Mouse (Mus musculus) granulocyte monocyte progenitor cell, adult 5-6 weeks (primary cell): ENCODE results near the gene Rfxap. TPM values are rescaled to one million over a fixed set of nuclear protein-coding genes. Genes with fewer than 3 reads are reported as not detected.
"Not testable (repeated sequence)": the region's sequence is repeated elsewhere in the genome, so short reads cannot be mapped to it uniquely, and the experiment has no call there.

ENCODE experiments used
- ATAC-seq: replicated peaks from 2 replicates; pipeline ENCODE4 v1.8.0; 2016; ENCODE audit warnings: mild to moderate bottlenecking, moderate TSS enrichment, inconsistent platforms; ENCODE audit not compliant: poor library complexity, severe bottlenecking
- total RNA-seq, 2 experiments: library from RNA; stranded (forward) in 1 of 2; stranded (reverse) in 1 of 2; fragments of 200-712, 200-1000 nt in 1 of 2; fragments of >200 nt in 1 of 2; fragmentation: Nextera tagmentation in 1 of 2; gene quantifications; 2 replicates each; pipeline ENCODE4 v1.2.3; 2014 to 2017

Gene Rfxap
- total RNA-seq, 2 experiments from 2014 or later, result 45.6 to 56.3 TPM

DNA sequence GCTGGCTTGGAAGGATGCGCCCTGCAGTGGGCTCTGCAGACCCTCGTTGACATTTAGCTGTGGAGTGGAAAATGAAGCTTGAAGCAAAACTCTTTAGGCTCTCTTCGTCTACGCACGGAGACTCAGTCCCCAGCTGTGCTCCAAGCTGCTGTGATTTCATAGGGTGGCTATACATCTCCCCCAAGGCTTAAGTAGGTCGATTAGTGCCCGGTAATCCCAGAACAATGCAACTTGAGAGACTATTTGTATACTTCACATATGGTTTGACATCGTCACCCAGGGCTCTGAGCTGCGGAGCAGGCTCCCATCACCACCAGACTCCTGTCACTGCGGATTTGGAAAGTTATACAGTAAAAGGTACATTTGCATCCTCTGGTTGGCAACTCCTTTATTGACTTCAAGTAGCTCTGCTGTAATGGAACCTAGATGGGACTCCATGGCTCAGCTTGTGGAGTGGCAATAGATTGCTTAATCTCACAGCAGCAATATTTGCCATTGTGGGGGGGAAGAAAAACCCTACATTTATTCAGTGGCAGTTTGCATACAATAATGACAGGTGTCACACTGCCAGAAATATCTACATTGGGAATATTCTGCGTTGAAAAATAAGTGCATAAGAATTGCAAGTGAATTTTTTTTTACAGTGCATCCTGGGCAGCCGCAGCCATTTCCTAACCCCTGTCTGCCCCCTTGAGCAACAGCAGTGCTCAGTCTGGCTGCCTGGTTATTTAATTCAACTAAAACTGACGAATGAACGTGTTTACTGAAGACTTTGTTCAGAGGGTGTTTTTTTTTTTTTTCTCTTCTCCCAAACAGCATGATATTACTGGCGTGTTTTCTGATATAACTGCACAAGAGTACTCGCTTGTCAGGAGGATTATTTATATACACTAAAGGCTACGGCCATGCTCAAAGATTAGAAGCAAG is 38.0 kb downstream of the Rfxap start:
- no peak for ATAC-seq

DNA sequence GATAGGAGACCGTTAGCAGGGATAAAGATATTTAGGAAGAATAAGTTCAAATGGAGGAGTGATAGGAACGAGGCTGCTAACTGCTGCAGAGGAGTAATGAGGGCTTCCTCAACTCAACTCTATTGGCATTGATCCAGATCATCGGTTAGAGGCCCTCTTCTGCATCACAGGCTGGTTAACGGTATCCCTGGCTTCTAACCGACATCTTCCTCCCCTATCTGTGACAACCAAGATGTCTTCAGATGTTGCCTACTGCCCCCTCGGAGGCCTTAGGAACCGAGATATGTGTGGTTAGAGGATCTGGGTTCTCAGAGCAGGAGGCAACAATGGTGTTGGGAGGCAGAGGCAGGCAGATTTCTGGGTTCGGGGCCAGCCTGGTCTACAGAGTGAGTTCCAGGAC is 39.0 kb downstream of the Rfxap start:
- ATAC-seq, result no peak

DNA sequence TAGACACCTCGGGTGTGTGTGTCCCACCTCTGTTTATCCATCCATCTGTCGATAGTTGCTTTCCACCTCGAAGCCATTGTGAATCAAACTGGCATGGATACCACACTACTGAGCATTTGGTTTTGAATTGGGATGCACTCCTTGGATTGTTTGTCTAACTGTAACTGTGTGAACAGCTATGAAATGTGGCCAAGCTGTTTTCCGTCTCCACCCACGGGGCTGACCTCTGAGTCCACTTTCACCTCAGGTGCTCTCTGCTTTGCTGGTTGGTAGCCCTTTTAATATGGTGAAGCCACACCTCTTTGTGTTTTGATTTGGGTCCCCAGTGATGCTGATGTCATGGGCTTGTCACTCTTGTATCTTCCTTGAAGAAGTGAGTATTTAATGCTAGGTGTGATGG is 40.8 kb downstream of the Rfxap start:
- ATAC-seq, result no peak

DNA sequence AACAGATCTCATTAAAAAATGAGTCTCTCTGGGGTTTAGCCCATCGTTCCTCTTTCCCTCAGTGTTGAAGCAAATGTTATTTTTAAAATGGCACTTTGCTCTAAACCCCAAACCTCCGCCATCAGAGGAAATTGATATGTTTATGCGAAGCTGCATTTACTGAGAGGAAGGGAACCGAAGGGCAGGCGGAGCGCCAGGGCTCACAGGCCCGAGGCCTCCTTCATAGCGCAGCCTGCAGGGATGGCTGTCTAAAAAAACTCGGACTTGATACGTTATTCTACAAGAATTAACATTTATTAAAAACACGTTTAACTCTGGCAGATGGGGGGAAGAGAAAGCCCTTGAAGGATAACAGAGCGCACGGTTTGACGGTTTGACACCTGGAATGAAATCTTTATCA is 41.6 kb downstream of the Rfxap start:
- ATAC-seq, result no peak

DNA sequence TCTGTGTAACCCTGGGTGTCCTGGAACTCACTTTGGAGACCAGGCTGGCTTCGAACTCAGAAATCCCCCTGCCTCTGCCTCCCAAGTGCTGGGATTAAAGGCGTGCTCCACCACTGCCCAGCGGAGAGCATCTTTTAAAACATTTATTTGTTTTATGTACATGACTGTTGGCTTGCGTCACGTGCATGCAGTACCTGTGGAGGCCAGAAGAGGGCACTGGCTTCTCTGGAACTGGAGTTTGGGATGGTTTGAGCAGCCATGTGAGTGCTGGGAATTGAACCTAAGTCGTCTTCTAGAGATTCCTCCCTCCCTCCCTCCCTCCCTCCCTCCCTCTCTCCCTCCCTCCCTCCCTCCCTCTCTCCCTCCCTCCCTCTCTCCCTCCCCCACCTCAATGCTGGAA is 42.1 kb downstream of the Rfxap start:
- not testable (repeated sequence) for ATAC-seq

DNA sequence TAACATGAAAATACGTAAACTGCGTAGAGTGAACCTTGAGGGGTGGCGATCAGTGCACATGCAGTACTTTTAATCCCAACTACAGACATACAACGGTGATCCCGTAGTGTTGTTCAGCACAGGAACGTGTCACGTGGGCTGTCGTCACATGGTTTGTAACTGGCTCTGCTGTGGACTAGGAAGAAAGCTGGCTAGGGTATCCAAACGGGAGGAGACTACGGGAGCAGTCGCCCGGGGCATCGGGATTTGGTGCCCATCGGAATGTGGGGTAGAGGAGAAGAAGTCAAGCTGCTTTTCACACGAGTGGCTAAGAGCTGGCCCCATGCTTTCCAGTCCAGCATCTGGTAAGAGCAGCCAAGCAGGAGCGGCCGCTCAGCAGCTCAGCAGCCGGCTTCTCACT is 43.2 kb downstream of the Rfxap start:
- no peak for ATAC-seq

DNA sequence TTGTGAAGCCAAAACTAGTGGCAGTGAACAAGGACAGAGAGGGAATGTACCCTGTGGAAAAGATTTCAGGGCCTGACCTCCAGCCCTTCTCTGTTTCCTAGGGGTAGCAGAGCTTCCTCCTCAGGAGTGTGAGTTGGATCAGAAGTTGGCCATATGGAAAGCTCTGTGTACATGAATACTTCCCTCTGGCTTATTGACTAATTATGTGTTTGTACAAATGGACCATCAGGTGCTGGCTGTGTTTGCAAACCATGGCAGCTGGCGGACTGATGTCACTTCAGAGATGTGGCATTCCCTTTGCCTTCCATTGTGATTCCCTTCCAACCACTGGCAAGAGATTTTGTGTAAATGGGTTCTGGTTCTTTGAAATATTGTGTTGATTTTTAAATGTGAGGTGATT is 46.3 kb downstream of the Rfxap start:
- ATAC-seq, result no peak

DNA sequence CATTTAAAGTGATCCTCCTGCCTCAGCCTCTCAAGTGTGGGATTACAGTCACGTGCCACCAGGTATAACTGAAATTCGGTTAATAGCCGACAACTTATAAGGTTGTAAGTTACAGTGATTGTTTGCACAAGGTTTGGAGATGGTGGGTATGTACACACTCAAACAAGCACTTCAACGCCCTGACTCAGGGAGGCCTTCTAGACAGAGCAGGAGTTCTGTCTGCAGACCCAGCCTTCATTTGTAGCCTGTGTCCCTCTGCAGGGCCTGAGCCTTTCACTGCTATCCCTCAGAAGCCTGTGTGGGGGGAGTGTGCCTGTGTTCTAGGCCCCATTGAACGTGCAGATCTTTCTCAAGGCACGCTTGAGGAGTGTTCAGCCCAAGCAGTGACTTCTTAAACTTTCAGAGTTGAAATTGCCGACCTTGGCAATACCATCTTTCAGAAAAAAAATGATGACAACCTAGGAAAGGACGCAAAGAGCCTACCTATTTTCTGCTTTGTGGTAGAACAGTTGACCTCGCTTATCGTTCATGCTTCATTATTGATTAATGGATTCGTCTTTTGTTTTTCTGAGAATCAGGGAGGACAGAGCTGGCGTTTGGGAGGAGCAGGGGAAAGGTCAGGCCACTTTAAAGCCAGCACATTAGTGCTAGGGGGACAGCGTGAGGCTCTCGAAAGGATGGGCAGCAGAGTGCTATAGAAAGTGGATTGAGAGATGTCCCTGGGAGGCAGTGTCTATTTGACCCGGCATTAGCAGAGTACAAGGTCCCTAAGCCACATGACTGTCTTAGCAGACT is 47.1 kb downstream of the Rfxap start:
- no peak for ATAC-seq

DNA sequence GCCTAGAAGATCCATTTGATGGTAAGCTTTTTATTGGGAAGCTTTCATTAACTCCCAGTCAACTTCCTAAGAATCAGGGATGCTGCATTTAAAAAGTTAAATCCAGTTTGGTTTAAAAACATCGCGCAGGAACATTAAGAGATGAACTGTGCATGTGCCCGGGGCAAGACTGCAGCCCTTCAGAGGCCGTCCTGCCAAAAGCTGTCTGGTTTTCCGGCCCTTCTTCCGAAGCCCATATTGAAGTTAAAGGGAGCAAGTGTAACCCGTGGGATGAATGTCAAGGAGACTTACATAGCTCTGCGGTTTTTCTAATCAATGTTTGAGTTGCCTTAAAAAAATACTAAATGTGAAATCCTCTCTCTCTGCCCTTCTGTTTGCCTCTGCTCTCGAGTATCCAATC is 48.4 kb downstream of the Rfxap start:
- no peak for ATAC-seq

DNA sequence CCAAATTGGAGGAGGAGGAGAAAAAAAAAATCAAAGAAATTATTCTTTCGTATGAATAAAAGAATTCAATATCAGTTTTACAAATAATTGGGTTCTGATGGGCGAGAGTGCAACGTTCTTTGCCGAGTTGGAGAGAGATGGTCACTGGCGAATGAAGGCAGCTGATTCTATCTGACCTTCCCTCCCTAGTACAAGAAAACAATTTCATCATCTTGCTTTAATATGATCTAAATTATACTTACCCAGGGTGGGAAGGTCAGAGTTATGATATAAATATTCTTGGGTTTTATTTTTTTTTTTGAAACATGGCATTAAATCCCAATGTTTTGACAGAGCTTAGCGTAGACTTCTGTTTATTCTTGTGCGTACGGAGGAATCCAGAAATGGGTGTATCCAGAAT is 50.1 kb downstream of the Rfxap start:
- no peak for ATAC-seq

DNA sequence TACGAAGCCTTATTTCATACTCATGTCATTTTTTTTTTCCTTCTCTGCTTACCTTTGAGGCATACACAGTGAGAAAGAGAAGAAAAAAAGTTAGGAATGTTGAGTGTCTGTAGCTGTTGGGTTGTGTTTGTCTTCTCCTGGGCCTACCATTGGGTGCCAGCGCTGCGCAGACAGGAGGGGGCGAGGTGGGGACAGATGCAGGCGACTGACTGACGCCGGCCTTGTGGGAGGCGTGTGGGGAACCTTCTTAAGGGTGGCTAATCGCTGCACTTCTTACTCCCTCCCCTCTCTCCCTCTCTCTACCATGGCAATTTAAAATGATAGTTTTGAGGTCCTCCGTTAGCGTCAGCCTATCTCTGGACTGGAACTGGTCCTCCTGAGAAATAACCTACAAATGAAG is 51.5 kb downstream of the Rfxap start:
- ATAC-seq, result no peak; the same call in 1 of the 2 replicates

DNA sequence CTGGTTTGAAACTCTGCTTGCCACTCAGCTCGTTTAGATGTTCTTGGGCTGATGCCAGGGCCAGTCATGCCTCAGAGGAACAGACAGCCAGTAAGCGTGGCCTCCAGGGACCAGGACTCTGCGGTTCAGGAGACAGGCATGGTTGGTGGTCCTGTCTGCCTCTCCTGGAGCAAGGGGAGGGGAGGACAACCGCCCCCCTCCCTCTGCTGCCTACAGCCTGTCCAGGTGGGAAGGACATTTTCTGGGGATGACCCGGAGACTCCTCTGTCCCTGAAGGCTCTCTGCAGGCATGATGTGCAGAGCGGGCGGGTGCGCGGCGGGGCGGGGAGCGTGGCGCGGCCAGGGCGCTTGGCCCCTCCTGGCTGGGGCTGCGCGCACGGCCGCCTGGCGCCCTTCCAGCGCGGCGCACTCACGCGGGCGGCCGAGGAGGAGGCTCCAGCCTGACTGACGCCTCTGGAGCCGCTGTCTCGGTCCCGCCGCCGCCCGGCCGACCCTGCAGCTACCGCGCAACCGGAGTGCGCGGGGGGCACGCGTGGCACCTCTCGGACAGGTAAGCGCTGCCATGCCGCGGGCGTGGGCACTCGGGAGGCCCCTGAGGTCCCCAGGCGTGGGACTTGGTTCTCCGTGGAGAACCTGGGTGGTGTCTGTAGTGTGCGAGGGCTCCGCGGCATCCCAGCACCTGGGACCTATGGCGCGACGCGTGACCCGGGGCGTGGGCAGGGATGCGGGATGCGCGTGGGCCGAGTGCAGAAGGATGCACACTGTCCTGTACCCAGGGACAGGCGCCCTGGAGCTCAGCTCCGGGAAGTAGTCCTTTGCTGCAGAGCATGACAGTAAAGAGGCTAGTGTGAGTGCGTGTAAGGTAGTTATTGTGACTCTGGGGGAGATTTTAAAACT is 52.2 kb downstream of the Rfxap start, which contains the start of gene Smad9:
TSS of gene Smad9 (plus strand) at position 438 of the 897 bp plus-strand sequence.
- ATAC-seq, result peak; percentile 31

DNA sequence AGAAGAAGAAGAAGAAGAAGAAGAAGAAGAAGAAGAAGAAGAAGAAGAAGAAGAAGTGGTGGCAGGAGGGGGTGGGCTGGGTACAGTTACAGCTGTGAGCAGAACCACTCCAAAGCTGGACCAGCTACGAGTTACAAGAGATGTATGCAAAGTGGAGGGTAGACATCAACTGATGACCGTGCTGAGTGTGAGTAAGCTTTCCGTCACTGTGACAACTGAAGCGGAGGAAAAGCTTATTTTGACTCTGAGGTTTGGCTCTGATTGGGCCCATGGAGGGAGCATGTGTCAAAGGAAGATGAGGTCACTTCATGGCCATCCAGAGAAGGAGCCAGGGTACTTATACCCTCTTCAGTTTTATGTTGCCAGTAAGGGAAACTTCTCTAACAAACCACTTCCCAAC is 54.2 kb downstream of the Rfxap start:
- ATAC-seq, result no peak

Other genes starting within 250 kb of the Rfxap start
- gene Supt20, start 115.0 kb downstream of the Rfxap start, total RNA-seq (2014; fragmentation: Nextera tagmentation), result 95.9 and 96.3 TPM in 2 replicates
- gene Supt20, start 115.0 kb downstream of the Rfxap start, total RNA-seq (2017), result 52.4 and 56.0 TPM in 2 replicates
- not detected in 2 replicates for gene Gm21958, start 93.4 kb downstream of the Rfxap start, total RNA-seq (2014; fragmentation: Nextera tagmentation)
- not detected in 2 replicates for gene Gm21958, start 93.4 kb downstream of the Rfxap start, total RNA-seq (2017)
- 145 and 200 TPM in 2 replicates for gene Exosc8, start 72.4 kb downstream of the Rfxap start, total RNA-seq (2014; fragmentation: Nextera tagmentation)
- 243 and 250 TPM in 2 replicates for gene Exosc8, start 72.4 kb downstream of the Rfxap start, total RNA-seq (2017)
- 40.5 and 46.2 TPM in 2 replicates for gene Alg5, start 72.3 kb downstream of the Rfxap start, total RNA-seq (2014; fragmentation: Nextera tagmentation)
- 47.9 and 49.5 TPM in 2 replicates for gene Alg5, start 72.3 kb downstream of the Rfxap start, total RNA-seq (2017)
- not detected in 2 replicates for gene Smad9, start 52.2 kb downstream of the Rfxap start, total RNA-seq (2014; fragmentation: Nextera tagmentation)
- not detected in 2 replicates for gene Smad9, start 52.2 kb downstream of the Rfxap start, total RNA-seq (2017)
- gene Sertm1, start 108.1 kb upstream of the Rfxap start, total RNA-seq (2014; fragmentation: Nextera tagmentation), result not detected in 2 replicates
- gene Sertm1, start 108.1 kb upstream of the Rfxap start, total RNA-seq (2017), result not detected in 2 replicates
- gene Ccna1, start 247.7 kb upstream of the Rfxap start, total RNA-seq (2014; fragmentation: Nextera tagmentation), result not detected in 2 replicates
- not detected in 2 replicates for gene Ccna1, start 247.7 kb upstream of the Rfxap start, total RNA-seq (2017)